Mouse (Mus musculus) liver, embryonic 16.5 days (tissue): Measurements from ENCODE around the gene Bcan. TPM values are rescaled to one million over a fixed set of nuclear protein-coding genes. Genes with fewer than 3 reads are reported as not detected.

Experiments used
- ATAC-seq: fragments of 200-750 bp; cut with Nextera tagmentation; 2 replicates; pipeline ENCODE4 v1.8.0; 2017; ENCODE audit warnings: low read depth, mild to moderate bottlenecking, moderate number of reproducible peaks, moderate library complexity
- H3K27ac ChIP-seq: fragments of 300-500 bp; sonication (generic); 2 replicates; pipeline ENCODE4 v1.5.1; 2014; ENCODE audit warnings: mild to moderate bottlenecking, low read length
- H3K27me3 ChIP-seq: fragments of 300-500 bp; sonication (generic); 2 replicates; pipeline ENCODE4 v1.6.1; 2014; ENCODE audit warnings: low read depth, low read length, mixed read lengths; ENCODE audit not compliant: control insufficient read depth, insufficient read depth
- H3K36me3 ChIP-seq: fragments of 300-500 bp; sonication (generic); 2 replicates; pipeline ENCODE4 v1.6.1; 2014; ENCODE audit warnings: mild to moderate bottlenecking; ENCODE audit not compliant: control insufficient read depth, insufficient read depth
- H3K4me1 ChIP-seq: fragments of 300-500 bp; sonication (generic); 2 replicates; pipeline ENCODE4 v1.6.1; 2014; ENCODE audit warnings: low read depth, low read length, mixed read lengths; ENCODE audit not compliant: control insufficient read depth
- H3K4me2 ChIP-seq: fragments of 300-500 bp; sonication (generic); 2 replicates; pipeline ENCODE4 v1.6.1; 2014; ENCODE audit warnings: low read depth, low read length, mixed read lengths
- H3K4me3 ChIP-seq: fragments of 300-500 bp; sonication (generic); 2 replicates; pipeline ENCODE4 v1.5.1; 2014; ENCODE audit warnings: low read depth, mild to moderate bottlenecking, low read length
- H3K9ac ChIP-seq: fragments of 300-500 bp; sonication (generic); 2 replicates; pipeline ENCODE4 v1.6.1; 2014; ENCODE audit warnings: low read depth, low read length
- H3K9me3 ChIP-seq: fragments of 300-500 bp; sonication (generic); replicated peaks from 2 replicates; pipeline ENCODE4 v1.6.1; 2016; ENCODE audit warnings: low read length; ENCODE audit not compliant: control insufficient read depth
- WGBS: fragments of 180-500 bp; shearing (Covaris S2); extraction: QIAGEN DNeasy Blood & Tissue Kit; methylation state at CpG from one replicate; pipeline ENCODE4 v1.1.7; 2014; ENCODE audit not compliant: insufficient replicate concordance; 5-methylcytosine and 5-hydroxymethylcytosine counted together
- polyA plus RNA-seq: library from polyadenylated mRNA; unstranded; fragments of >200 nt; fragmentation: Nextera tagmentation; extraction: Ambion mirVana; gene quantifications from 2 replicates; pipeline ENCODE4 v1.2.1, GENCODE M21; 2015

Gene Bcan
- polyA plus RNA-seq, 1 experiment from 2014 or later, result 0.04 TPM

DNA sequence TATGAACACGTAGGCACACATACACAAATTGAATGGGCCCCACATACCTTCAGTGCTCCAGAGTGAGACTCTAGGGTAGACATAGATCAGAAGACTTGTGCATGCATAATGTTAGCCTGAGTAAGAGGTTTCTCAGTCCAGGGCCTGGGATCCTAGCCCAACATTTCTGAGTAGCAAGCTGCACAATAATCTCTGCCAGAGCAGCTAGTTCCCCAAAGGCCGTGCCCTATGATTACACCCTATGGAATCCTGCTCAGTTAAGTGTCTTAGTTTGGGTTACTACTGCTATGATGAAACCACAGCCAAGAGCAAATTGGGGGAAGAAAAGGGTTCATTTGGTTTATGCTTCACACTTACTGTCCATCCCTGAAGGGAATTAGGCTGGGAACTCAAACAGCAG is 57.6 kb downstream of the Bcan start:
- H3K4me1 ChIP-seq, result no peaks in the 10 kb centered on the region
- no peak overlapping the region for H3K9ac ChIP-seq
- ATAC-seq, result no peak
- H3K36me3 ChIP-seq, result peaks cover 30% of the 10 kb centered on the region
- H3K27me3 ChIP-seq, result peaks cover 24% of the 10 kb centered on the region
- WGBS, result 82% methylated on average over 2 of the region's 2 CpGs
- no peaks in the 10 kb centered on the region for H3K9me3 ChIP-seq
- no peak overlapping the region for H3K27ac ChIP-seq
- H3K4me2 ChIP-seq, result no peak overlapping the region
- no peak overlapping the region for H3K4me3 ChIP-seq

DNA sequence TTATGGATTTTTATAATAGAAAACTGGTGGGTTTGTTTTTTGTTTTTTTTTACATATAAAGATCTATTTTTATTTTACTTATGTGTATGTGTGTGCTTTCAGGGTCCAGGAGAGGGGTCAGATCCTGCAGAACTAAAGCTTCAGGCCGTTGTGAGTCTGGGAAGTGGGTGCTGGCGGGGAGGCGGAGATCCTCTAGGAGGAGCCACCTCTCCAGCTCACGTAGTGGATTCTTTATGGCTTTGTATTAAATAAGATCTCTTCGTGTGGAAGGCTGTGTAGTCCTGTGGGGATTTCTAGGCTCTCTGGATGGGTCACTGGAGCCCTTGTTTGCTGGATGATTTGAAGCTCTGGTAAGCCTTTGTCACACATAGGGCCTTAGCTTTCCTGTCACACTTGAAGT is 59.4 kb downstream of the Bcan start:
- Histone ChIP-seq H3K9me3 (no peaks in the 10 kb centered on the region), H3K4me3 (no peak overlapping the region), H3K27ac (no peak overlapping the region), H3K9ac (no peak overlapping the region), H3K27me3 (peaks cover 6% of the 10 kb centered on the region), H3K4me2 (no peak overlapping the region), H3K36me3 (peaks cover 35% of the 10 kb centered on the region), H3K4me1 (no peaks in the 10 kb centered on the region; the same call in 1 of the 2 replicates)
- 77% methylated on average over 5 of the region's 5 CpGs for WGBS
- no peak for ATAC-seq

Other genes with a start within 250 kb of the Bcan start
- gene Ntrk1, start 205.1 kb downstream of the Bcan start, polyA plus RNA-seq, result 0.16 and 0.18 TPM in 2 replicates
- gene Insrr, start 203.3 kb downstream of the Bcan start, polyA plus RNA-seq, result 0.01 TPM in 1 of 2 replicates, not detected in the other
- gene Pear1, start 175.9 kb downstream of the Bcan start, polyA plus RNA-seq, result 6.0 and 6.5 TPM in 2 replicates
- gene Sh2d2a, start 153.5 kb downstream of the Bcan start, polyA plus RNA-seq, result 0.29 and 0.37 TPM in 2 replicates
- 4.1 and 4.7 TPM in 2 replicates for gene Prcc, start 114.6 kb downstream of the Bcan start, polyA plus RNA-seq
- gene Hdgf, start 93.9 kb downstream of the Bcan start, polyA plus RNA-seq, result 53.6 and 57.1 TPM in 2 replicates
- gene Mrpl24, start 80.7 kb downstream of the Bcan start, polyA plus RNA-seq, result 35.1 and 35.8 TPM in 2 replicates
- gene Isg20l2, start 69.9 kb downstream of the Bcan start, polyA plus RNA-seq, result 17.2 and 17.5 TPM in 2 replicates
- 5.2 and 5.7 TPM in 2 replicates for gene Rrnad1, start 69.5 kb downstream of the Bcan start, polyA plus RNA-seq
- 0.09 and 0.25 TPM in 2 replicates for gene Crabp2, start 51.6 kb downstream of the Bcan start, polyA plus RNA-seq
- gene Nes, start 29.2 kb downstream of the Bcan start, polyA plus RNA-seq, result 1.2 and 1.4 TPM in 2 replicates
- not detected in 2 replicates for gene Hapln2, start 27.4 kb upstream of the Bcan start, polyA plus RNA-seq
- 13.2 and 14.1 TPM in 2 replicates for gene Gpatch4, start 42.9 kb upstream of the Bcan start, polyA plus RNA-seq
- gene Naxe, start 58.3 kb upstream of the Bcan start, polyA plus RNA-seq, result 83.2 and 85.0 TPM in 2 replicates
- not detected in 2 replicates for gene Ttc24, start 78.1 kb upstream of the Bcan start, polyA plus RNA-seq
- gene Iqgap3, start 81.7 kb upstream of the Bcan start, polyA plus RNA-seq, result 7.3 and 7.6 TPM in 2 replicates
- gene Mef2d, start 142.1 kb upstream of the Bcan start, polyA plus RNA-seq, result 5.2 and 7.9 TPM in 2 replicates